Mouse (Mus musculus) heart, embryonic 10.5 days (tissue): ENCODE measurements around the gene Csta1. TPM values are rescaled to one million over a fixed set of nuclear protein-coding genes. Genes with fewer than 3 reads are reported as not detected.
"Not testable (repeated sequence)": the region's sequence is repeated elsewhere in the genome, so short reads cannot be mapped to it uniquely, and the experiment has no call there.

Source experiments
- DNase-seq: peaks from one replicate; pipeline ENCODE4 v3.0.0-alpha.2; 2017; ENCODE audit warnings: low spot score
- H3K27ac ChIP-seq: fragments of 300-500 bp; sonication (generic); 2 replicates; pipeline ENCODE4 v1.5.1; 2016; ENCODE audit warnings: mild to moderate bottlenecking
- H3K27me3 ChIP-seq: fragments of 300-500 bp; sonication (generic); 2 replicates; pipeline ENCODE4 v1.6.1; 2016; ENCODE audit warnings: mild to moderate bottlenecking; ENCODE audit not compliant: poor library complexity, insufficient read depth, severe bottlenecking
- H3K36me3 ChIP-seq: fragments of 300-500 bp; sonication (generic); 2 replicates; pipeline ENCODE4 v1.6.1; 2016; ENCODE audit warnings: mild to moderate bottlenecking, moderate library complexity
- H3K4me1 ChIP-seq: fragments of 300-500 bp; sonication (generic); 2 replicates; pipeline ENCODE4 v1.6.1; 2016; ENCODE audit warnings: mild to moderate bottlenecking
- H3K4me3 ChIP-seq: fragments of 300-500 bp; sonication (generic); 2 replicates; pipeline ENCODE4 v1.5.1; 2016; ENCODE audit warnings: mild to moderate bottlenecking, moderate library complexity
- H3K9me3 ChIP-seq: fragments of 300-500 bp; sonication (generic); 2 replicates; pipeline ENCODE4 v1.6.1; 2016; ENCODE audit warnings: mild to moderate bottlenecking, moderate library complexity
- WGBS: fragments of 180-500 bp; shearing (Covaris S2); methylation state at CpG from one replicate; pipeline ENCODE4 v1.1.7; 2016; 5-methylcytosine and 5-hydroxymethylcytosine counted together
- polyA plus RNA-seq: library from polyadenylated mRNA; unstranded; fragments of >200 nt; fragmentation: Nextera tagmentation; extraction: Ambion mirVana; gene quantifications from 2 replicates; pipeline ENCODE4 v1.2.1, GENCODE M21; 2016

The Csta1 gene
- polyA plus RNA-seq: not detected in 2 replicates

DNA sequence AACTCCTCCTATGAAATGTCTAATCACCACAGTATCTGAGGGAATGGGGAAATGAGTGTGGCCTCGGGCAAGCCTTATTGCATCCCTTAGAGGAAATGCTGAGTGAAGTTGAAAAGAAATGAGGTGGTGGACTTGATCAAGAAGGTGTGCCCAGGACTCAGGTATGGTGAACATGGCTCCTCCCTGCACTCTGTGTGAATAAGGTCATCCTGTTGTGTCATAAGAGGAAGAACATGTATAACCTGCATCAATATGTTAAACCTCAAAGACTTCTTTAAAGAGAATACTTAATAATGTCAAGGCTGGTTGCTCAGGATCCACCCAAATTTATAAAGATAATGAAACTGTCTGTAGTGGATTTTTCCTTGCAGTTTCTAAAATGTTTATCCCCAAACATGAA, at the start of gene Csta1:
Gene Csta1 (minus strand): TSS at position 101 of the 400 bp plus-strand sequence.
- Histone ChIP-seq H3K9me3 (no peaks in the 10 kb centered on the region), H3K36me3 (no peaks in the 10 kb centered on the region), H3K4me1 (no peaks in the 10 kb centered on the region), H3K27me3 (no peaks in the 10 kb centered on the region), H3K4me3 (no peak within 1 kb of the TSS), H3K27ac (no peak within 1 kb of the TSS)
- no peak for DNase-seq
- 63% methylated on average over 1 of the region's 1 CpGs for WGBS

- Histone ChIP-seq H3K27me3 (no peaks in the 10 kb centered on the region), H3K4me1 (no peaks in the 10 kb centered on the region), H3K4me3 (no peak overlapping the region), H3K9me3 (no peaks in the 10 kb centered on the region), H3K36me3 (no peaks in the 10 kb centered on the region), H3K27ac (no peak overlapping the region)
- WGBS: 78% methylated on average over 2 of the region's 2 CpGs
- no peak for DNase-seq
These were observed 48.9 kb upstream of the Csta1 start for GRCm38 (mm10) chr16:36179910-36180309.

GRCm38 (mm10) chr16:36176108-36176507, 45.1 kb upstream of the Csta1 start:
- no peak overlapping the region for H3K4me3 ChIP-seq
- no peaks in the 10 kb centered on the region for H3K27me3 ChIP-seq
- H3K9me3 ChIP-seq: no peaks in the 10 kb centered on the region
- H3K4me1 ChIP-seq: no peaks in the 10 kb centered on the region
- no peaks in the 10 kb centered on the region for H3K36me3 ChIP-seq
- H3K27ac ChIP-seq: no peak overlapping the region
- no peak for DNase-seq

DNA sequence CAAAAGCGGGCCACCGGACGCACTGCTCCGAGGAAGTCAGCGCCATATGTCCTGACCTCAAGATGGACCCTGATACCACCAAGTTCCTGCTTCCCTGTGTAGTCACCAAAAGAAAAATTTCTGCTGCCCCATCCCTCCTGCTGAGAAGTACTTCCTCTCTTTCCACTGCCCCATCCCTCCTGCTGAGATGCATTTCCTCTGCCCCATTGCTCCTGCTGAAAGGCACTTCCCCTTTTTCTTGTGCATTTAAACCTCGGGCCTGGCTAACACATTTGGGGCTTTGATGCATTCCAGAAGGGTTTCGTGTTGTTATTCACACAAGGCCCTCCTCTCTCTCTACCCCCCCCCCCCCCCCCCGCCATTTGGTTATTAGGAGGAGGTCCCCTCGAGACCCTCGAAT, 36.8 kb upstream of the Csta1 start:
- H3K4me1 ChIP-seq, H3K4me3 ChIP-seq, DNase-seq, H3K27me3 ChIP-seq, H3K9me3 ChIP-seq, H3K36me3 ChIP-seq, H3K27ac ChIP-seq: not testable (repeated sequence)
- 83% methylated on average over 10 of the region's 10 CpGs for WGBS

- H3K27me3 ChIP-seq: no peaks in the 10 kb centered on the region
- H3K27ac ChIP-seq: no peak within 1 kb of the TSS
- H3K4me1 ChIP-seq: no peaks in the 10 kb centered on the region
- no peak within 1 kb of the TSS for H3K4me3 ChIP-seq
- no peaks in the 10 kb centered on the region for H3K9me3 ChIP-seq
- H3K36me3 ChIP-seq: no peaks in the 10 kb centered on the region
- DNase-seq: no peak
These were observed 25.4 kb upstream of the Csta1 start, which contains the start of gene Stfa2l1 for GRCm38 (mm10) chr16:36156402-36156975. Gene Stfa2l1, plus strand, starts transcription at chr16:36156811.

DNA sequence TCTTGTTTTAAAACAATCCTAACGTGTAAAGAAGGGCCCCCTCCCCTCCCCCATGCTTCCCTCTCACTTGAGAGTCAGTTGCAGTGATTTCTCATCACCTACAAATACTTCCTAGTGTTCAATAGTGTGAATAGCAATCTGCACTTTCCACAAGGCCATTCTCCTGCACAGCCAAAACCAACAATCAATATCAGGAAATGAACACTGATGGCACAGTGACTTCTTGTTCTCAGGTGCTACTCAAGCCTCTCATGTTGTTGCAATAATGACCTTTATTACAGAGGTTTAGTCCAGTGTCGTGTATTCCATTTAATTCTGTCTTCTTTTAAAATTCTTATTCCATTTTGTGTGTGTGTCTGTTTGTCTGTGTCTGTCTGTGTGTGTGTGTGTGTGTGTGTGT, 7.2 kb upstream of the Csta1 start:
- Histone ChIP-seq H3K4me1 (no peaks in the 10 kb centered on the region), H3K36me3 (no peaks in the 10 kb centered on the region), H3K27me3 (no peaks in the 10 kb centered on the region), H3K4me3 (no peak overlapping the region), H3K9me3 (no peaks in the 10 kb centered on the region), H3K27ac (no peak overlapping the region)
- no peak for DNase-seq
- 69% methylated on average over 2 of the region's 2 CpGs for WGBS

DNA sequence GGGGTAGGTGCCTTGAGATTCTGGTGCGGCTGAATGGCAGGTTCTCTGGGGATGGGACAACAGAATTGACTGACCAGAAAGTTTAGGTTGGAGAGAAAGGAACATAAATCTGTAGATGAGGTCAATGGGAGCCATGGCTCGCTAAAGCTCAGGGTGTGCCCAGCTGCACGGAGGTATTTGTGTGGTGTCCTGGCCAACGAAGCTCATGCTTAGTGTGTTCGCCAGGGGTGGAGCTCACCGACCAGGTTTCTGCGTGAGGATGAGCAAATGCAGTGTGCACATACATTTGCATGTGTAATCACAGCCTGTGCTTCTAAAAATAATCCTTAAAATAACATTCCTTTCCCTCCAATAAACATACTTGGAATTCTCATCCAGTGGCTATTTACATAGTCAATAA, 2.9 kb downstream of the Csta1 start:
- no peaks in the 10 kb centered on the region for H3K36me3 ChIP-seq
- H3K4me3 ChIP-seq: no peak overlapping the region
- H3K27me3 ChIP-seq: no peaks in the 10 kb centered on the region
- no peaks in the 10 kb centered on the region for H3K4me1 ChIP-seq
- no peak overlapping the region for H3K27ac ChIP-seq
- no peak for DNase-seq
- no peaks in the 10 kb centered on the region for H3K9me3 ChIP-seq
- WGBS: 79% methylated on average over 7 of the region's 7 CpGs

DNA sequence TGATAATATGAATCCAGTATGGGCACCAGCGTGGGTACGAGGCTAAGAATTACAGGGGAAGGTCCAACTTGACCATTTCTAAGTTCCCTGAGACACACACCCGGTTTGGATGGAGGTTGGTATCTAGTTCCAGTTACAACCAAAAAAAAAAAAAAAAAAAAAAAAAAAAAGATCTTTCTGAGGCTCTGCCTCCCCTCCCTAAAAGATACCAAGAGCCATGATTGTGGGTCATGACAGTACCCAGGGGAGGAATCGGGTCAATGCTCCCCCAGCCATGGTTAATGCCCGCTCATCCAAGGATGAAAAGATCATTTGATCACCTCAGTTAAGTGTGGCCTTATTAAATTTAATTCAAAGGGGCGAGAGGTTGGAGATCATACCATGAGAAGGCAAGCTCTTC, 15.3 kb downstream of the Csta1 start:
- not testable (repeated sequence) for H3K9me3 ChIP-seq, H3K27ac ChIP-seq, H3K36me3 ChIP-seq, DNase-seq, H3K27me3 ChIP-seq, H3K4me3 ChIP-seq, H3K4me1 ChIP-seq
- WGBS: 86% methylated on average over 6 of the region's 6 CpGs

- DNase-seq, H3K36me3 ChIP-seq, H3K27ac ChIP-seq, H3K4me1 ChIP-seq, H3K27me3 ChIP-seq, H3K9me3 ChIP-seq, H3K4me3 ChIP-seq: not testable (repeated sequence)
These were observed 19.6 kb downstream of the Csta1 start for GRCm38 (mm10) chr16:36111486-36111885.

DNA sequence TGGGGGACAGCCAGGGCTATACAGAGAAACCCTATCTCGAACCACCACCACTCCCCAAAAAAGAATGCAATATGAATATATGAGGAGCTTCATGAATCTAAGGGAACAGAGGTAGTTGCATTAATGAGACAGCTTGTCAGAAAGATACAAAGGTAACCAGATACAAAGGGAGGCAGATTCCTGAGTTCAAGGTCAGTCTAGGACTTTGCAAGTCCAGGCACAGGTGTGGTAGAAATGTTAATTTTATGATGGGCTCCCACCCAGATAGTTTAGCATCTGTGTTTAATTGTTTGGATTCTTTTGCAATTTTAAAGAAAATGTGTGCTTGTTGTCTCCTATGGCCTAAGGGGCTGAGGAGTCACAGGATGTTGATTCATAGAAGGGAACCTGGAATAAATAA, 28.8 kb downstream of the Csta1 start:
- no peaks in the 10 kb centered on the region for H3K36me3 ChIP-seq
- H3K27me3 ChIP-seq: no peaks in the 10 kb centered on the region
- H3K4me3 ChIP-seq: no peak overlapping the region
- DNase-seq: no peak
- H3K4me1 ChIP-seq: no peaks in the 10 kb centered on the region
- WGBS: 71% methylated on average over 1 of the region's 1 CpGs
- 0 out of 2 replicates have a peak, but pooled peaks cover 4% of the 10 kb centered on the region for H3K9me3 ChIP-seq
- H3K27ac ChIP-seq: no peak overlapping the region

DNA sequence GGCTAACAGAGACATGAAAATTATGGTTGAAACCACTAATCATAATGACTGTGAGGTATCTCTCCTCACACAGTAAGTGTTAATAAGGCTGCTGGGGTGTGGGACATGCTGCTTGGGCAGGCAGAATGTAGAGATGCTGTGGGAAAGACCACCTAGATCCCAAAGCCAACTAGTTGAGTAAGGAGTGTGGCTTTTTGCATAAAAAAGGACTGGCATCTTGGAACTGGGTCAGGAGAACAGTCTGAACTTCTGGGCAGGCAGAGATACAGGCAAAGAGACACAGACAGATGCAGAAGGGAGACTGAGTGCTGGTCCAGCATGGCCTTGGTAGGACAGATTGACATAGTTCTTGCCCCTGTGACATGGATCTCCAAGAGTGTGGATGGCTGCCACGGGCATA, 29.5 kb downstream of the Csta1 start:
- Histone ChIP-seq H3K27me3 (no peaks in the 10 kb centered on the region), H3K9me3 (0 out of 2 replicates have a peak, but pooled peaks cover 4% of the 10 kb centered on the region), H3K4me3 (no peak overlapping the region), H3K27ac (no peak overlapping the region), H3K36me3 (no peaks in the 10 kb centered on the region), H3K4me1 (no peaks in the 10 kb centered on the region)
- WGBS: 89% methylated on average over 1 of the region's 1 CpGs
- no peak for DNase-seq

GRCm38 (mm10) chr16:36097813-36098499, 33.1 kb downstream of the Csta1 start:
- WGBS: 88% methylated on average over 12 of the region's 12 CpGs
- not testable (repeated sequence) for H3K4me1 ChIP-seq, H3K27me3 ChIP-seq, H3K36me3 ChIP-seq, H3K27ac ChIP-seq, DNase-seq, H3K4me3 ChIP-seq, H3K9me3 ChIP-seq

DNA sequence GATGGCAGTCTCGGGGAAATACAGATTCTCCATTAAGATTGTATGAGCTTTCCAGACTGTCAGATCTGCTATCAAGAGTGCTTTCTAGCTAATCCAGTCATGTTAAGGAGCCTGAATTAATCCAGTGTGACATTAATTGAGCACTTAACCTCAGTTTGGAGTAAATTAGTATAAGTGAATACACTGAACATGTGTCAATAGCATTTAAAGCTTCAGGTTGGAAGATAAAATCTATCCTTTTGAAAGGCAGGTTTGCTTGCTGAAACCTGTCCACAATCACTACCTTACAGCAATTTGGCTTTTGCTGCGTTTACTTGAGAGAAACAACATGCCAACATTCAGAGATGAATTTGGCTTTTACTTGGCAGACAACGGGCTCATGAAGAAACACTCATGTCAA, 37.0 kb downstream of the Csta1 start:
- no peak overlapping the region for H3K4me3 ChIP-seq
- 90% methylated on average over 3 of the region's 3 CpGs for WGBS
- no peak for DNase-seq

More for the DNA sequence above, 37.0 kb downstream of the Csta1 start:
- H3K27ac ChIP-seq: no peak overlapping the region
- no peaks in the 10 kb centered on the region for H3K27me3 ChIP-seq
- H3K4me1 ChIP-seq: no peaks in the 10 kb centered on the region
- H3K36me3 ChIP-seq: peaks cover 32% of the 10 kb centered on the region
- H3K9me3 ChIP-seq: no peaks in the 10 kb centered on the region
